Mouse (Mus musculus): ENCODE data around the gene Xpnpep1.

The Xpnpep1 gene

DNA sequence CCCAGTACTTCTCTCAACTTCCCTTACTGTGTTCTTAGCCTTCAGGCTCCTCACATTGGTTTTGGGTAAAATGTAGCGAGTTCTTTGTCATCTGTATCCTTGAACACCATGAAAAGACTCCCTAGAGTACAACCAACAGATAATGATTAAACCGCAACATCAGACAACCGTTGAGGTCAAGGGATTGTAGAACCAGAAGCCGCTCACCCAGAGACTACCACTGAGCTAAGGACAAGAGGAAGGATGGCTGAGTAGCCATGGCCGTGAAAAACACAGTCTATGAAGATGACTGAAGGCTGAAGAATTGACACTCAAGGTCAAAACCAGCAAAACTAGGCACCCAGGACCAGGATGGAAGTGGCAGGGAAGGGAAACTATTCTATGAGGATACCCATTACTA lies 10.3 kb downstream of the Xpnpep1 start:
- DNase-seq = no peak

DNA sequence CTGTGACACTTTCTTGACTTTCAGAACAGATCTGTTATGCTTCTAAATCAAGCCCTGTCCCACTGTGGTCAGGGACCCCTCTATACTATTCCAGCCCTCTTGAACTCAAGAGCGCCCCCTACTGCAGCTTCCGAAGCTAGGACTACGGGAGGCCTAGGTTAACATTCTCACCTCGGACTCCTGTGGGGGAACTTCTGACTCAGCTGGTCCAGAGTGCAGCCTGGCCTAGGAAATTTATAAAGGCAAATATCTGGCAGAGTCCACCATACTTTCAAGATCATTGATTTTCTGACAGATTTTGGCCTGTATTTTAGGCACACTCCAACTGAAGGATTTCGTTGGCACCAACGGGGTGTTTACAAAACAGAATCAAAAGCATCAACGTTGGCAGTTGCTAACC lies 11.0 kb downstream of the Xpnpep1 start:
- DNase-seq = no peak

DNA sequence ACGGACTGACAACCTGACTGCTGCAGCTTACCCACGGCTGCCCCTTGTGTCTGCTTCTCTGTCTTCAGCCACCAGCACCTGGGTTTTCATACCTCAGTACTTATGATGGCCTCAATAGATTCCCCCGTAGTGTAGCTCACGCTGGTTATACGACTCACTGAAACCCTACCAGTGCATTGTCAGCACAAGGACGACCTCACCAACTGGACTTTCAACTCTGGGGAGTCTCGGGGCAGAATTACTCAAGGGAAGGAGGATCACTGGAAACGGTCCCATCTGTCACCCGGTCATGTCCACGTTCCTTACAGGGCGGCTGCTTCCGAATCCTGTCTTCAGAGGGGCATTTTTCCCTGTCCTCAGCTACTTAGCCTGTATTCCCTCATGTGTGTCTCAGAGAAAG lies 11.8 kb downstream of the Xpnpep1 start:
- no peak for DNase-seq

DNA sequence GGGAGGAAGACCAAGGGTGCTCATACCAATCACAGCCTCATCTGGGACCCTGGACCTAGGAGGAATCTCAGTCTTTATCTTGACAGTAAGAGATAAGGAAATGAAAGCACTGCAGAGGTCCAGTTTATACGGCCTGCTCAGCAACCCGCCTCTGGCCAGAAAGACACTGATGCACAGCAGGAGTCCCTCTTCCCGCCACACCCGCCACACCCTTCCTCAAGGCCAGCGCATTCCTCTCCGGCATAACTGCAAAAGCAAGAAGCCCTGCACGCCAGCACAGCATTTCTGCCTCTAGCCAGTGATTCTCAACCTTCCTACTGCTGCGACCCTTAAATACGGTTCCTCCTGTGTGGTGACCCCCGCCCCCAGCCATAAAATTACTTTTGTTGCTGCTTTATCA lies 16.8 kb downstream of the Xpnpep1 start:
- DNase-seq = no peak

DNA sequence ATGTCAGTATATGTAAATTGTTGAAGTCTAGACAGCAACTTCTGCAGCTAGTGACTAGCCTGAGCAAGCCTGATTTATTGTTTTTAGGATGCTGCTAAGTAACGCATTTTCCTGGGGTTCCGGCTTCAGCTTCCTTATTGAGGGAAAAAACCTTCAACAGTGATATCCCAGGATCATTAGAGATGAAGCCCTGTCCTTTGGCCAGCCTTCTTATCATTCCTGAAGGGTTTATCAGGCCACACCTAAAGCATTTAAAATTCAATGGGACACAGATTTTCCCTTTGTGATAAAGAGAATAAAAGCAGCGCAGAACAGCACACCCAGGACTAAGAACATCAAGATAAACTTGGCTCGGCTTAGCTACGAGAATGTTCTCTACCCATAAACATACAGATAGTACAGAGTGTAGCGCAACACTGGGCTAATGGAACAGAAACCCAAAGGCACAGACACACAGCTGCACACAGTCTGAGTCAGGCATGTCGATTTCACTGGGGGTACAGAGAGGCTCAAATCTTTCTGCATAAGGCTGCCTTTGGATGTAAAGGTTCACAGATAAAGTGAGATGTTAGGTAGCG lies 17.9 kb downstream of the Xpnpep1 start:
- no peak for DNase-seq

DNA sequence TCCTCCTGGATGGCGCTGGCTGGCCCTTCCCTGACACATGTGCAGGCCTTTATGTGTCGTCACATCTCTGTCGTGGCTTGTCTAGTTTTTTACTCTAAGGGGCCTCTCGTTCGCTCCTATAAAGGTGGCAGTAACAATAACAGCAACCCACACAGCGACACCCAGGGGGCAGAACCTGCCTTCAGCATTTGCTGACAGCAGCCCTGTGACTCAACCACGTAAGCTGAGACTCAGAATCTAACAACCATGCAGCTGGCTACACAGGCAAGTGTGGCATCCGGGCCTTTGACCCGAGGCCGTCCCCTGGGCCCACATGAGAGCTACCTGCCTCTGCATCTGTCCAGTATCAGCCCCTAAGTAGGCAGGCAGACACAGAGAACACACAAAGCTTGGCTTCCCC lies 18.5 kb downstream of the Xpnpep1 start:
- no peak for DNase-seq

DNA sequence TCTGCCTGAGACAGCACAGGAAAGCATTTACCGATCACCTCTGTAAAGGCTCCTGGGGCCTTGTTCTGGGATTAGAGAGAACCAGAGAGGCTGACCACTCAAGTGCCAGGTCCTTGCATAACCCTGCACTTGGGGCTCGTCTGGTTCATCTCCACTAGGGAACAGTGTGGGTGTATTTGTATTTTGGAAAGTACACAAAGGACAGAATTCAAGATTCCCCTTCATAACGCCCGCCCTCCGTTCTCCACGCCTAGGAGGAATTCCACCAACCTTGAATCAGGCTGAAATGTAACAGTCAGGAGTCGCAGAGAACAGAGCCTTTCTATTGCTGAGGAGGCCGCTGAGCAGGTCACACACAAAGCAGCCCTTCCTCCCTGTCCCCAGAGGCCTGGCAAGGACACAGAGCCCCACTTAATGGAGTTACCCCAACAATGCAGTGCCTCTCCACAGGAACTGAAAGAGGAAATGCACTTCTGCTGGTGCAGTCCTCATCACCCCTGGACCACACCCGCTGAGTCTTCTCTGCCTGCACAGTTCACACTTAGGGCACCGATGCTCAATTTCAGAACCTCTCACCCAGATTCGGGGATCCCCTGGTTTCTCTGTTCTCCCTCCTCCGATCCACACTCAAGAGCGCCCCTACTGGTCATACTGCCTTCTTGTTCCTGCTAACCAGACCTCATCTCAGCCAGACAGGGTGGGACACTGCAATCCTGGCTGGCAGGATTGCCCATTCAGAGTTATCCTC lies 20.1 kb downstream of the Xpnpep1 start:
- peak; percentile 65 for DNase-seq

DNA sequence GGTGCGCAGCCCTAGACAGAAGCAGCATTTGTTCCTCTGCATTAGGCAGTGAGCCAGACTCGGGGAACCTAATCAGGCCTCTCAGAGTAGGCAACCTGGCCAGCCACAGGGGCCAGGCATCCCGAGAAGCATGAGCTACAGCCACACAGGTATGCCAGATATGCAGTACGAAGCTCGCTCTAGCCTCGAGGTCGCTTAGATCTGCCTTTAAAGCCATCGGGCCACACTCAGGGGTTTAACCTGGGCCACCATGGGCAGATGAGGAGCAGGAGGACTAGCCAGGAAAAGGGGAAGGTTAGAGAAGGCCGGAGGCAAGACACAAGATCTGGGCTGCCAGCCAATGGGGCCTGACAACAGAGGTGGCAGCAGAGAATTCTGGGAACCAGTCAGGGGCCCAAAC lies 22.1 kb downstream of the Xpnpep1 start:
- no peak for DNase-seq

DNA sequence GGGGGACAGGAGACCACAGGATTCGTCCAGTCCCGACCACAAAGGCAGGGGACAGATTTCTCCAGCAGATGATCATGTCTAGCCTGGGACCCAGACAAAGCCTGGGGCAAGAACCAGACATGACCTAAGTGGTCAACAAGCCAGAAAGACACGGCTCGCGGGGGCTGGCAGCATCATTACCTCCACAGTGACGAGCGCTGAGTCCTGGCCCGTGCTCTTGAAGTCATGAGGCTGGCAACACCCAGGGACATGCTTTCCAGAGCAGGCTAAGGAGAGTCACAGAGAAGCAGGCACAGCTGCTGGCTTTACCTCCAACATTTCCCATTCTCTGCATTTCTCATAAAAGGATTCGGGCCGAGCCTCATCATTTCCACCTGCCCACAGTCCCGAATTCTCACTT lies 22.8 kb downstream of the Xpnpep1 start:
- DNase-seq = no peak

DNA sequence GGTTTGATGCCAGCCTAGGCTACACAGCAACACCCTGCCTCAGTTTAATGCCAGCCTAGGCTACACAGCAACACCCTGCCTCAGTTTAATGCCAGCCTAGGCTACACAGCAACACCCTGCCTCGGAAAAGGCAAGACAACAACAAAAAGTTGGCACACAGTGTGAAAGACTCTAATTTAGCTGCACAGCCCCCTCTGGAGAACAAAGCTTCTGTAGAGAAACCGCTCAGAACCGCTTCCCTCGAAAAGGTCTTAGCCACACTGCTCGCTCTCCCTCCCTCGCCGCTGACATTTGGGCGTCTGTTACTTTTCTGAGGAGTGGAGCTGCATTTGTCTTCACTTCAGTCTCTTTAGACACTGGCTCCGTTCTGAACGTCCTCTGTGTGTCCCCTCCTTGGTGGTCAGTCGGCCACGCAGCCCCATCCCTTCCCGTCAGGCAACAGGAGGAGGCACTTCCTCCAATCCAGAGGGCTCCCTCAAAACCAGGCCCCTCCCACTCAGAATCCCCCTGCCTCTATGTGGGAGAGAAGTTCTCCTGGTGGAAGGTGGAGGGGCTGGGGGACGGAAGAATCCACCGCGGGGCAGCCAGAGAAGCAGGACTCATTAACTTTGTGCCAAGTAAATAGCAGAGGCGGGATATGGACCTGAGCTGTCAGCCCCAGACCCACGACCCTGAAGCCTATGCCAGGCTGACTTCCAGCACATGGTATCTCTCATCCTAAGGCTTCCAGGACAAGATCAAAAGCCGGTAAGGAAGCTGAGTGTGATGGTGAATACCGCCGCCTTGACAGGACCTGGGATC lies 24.9 kb downstream of the Xpnpep1 start:
- no peak for DNase-seq

DNA sequence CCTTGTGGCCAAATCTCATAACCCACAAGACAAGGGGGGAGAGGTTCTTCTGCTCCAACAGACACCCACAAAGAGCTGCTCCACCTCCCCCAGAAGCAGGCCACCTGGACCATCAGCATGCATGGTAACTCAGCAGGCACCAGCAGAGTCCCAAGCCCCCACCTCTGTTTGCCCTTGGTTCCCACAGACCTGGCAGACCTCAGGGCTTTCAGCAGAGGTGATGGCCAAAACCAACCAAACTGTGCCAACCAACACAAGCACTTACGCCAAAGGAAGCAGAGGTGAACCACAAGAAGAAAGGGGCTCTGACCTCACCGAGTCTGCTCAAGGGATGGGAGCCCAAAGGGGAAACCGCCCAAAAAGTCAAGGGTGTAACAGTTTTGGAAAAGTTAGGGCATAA lies 26.3 kb downstream of the Xpnpep1 start:
- no peak for DNase-seq

DNA sequence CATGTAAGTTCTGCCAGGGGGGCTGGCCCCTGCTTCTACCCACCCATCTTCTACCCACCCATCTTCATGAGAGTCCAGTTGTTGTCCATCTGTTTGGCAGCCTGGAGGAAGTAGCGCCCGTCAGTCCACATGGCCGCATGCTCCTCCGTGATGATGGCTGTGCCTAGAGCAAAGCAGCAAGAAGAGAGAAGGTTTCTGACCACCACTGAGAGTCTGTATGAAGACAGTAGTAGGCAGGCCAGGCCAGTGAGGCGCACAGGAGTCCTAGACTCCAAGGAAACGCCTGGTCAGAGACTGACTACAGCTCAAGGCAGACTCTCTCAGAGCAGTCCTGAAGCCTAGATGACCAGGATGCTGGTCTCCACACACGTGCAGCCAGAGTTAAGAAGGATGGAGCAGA lies 26.7 kb downstream of the Xpnpep1 start:
- no peak for DNase-seq

DNA sequence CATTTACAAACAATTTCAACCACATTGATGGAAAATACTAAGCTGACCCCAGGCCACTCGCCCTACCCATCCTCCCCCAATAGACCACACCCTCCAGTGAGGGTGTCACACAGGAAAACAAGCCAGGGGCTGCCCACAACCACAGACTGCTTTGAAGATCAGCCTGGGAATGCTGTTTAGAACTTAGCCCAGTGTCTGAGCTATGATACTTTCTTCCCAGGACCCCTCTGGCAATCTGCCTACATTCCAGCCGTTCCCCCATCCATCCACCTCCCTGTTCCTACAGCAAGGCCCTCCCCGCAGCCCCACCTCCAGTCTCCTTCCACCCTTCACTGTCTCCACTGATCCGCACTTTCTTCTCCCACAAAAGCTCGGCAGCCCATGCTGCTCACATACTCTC lies 29.1 kb downstream of the Xpnpep1 start:
- DNase-seq = no peak

DNA sequence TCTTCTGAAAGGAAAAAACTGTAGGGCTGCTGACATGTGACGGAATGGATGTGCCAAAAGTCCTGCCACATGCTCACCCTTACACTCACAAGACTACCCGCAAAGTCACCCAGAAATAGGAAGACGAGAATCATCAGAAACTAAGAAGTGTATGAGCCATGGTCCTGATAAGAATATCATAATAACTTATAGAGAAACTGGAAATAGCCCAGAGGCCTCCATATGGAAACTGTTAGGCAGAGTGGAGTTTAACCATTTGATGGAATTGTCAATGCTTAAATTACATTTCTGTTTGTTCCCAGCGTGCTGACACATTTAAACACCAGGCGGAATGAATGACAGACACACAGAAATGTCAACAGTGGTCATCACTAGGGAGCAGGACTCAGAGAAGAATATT lies 31.1 kb downstream of the Xpnpep1 start:
- DNase-seq = no peak

DNA sequence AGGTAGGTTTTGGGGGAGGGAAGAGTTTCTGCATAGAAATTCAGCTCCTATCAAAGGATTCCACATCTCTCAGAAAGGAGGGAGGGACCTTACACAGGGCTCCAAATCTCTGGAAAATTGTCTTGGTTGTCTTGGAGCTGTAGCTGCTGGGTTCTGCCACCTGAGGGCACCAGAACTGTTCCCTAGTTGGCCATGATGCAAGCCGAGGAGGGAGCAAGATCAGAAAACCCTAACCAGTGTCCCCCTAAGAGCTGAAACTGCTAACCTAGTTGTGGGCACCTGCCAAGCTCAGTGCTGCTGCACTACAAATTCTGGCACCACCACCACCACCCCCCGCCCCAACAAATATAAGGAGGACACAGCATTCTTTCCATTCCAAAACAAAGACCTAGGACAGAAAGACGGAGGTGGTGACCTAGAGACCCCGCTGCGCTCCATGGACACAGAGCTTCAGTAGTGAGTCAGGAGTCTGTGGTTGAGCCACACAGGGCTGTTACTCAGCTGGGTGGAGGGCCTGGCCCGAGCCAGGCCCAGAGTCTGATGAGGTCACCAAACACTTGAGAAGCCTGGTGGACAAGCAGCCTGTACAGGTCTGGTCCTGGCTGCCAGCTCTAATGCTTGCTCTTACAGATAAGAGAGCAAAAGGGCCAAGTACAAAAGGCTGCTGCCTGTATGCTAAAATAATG lies 31.9 kb downstream of the Xpnpep1 start:
- DNase-seq = no peak

DNA sequence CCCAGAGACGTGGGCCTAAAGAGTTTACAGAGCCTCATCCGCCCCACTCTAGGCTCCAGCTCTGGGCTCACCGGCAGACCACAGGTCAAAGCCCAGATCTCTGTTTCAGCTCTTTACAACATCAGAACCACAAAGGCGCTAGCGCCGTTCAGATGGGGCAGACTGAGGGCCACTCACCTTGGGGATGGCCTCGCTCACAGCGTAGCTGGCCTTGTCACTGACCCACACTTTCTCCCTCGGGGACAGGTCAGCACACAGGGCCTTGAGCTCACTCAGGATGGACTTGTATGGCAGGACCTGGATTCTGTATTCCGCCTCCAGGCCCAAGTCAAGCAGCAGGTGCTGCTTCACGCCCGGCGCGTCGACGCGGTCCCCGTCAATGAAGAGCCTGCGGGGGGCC lies 34.0 kb downstream of the Xpnpep1 start:
- no peak for DNase-seq

DNA sequence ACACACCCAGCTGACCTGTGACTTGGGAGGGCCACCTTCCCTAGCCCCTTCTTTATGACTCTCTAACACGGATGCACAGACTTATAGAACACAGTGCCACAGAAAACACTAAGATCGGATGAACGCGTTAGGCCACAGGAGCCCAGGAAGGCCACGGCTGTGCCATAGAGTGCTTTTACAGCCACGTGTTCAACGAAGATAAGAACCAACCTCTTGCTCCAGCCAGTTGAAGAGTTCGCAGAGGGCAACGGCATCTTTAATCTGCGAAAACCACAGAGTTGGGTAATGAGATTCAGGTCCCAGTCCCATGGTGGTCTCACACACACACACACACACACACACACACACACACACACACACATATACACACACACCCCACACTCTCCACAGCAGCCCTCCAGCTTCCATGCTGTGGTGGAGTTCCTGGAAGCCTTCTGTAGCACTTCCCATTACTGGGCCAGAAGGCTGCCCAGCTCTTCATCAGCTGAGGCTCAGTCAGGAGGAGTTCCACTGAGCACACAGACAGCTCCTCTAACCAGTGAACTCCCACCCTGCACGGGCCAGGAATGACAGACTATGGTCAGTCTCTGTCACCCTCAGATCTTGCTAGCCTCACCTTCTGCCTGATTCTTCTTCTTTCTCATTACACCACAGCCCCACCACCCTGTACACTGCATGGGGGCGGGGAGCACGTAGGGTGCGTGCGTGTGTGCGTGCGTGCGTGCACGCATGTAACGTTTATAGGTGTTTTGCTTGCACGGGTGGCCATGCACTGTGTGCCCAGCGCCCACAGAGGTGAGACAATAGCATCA lies 36.3 kb downstream of the Xpnpep1 start:
- no peak for DNase-seq

DNA sequence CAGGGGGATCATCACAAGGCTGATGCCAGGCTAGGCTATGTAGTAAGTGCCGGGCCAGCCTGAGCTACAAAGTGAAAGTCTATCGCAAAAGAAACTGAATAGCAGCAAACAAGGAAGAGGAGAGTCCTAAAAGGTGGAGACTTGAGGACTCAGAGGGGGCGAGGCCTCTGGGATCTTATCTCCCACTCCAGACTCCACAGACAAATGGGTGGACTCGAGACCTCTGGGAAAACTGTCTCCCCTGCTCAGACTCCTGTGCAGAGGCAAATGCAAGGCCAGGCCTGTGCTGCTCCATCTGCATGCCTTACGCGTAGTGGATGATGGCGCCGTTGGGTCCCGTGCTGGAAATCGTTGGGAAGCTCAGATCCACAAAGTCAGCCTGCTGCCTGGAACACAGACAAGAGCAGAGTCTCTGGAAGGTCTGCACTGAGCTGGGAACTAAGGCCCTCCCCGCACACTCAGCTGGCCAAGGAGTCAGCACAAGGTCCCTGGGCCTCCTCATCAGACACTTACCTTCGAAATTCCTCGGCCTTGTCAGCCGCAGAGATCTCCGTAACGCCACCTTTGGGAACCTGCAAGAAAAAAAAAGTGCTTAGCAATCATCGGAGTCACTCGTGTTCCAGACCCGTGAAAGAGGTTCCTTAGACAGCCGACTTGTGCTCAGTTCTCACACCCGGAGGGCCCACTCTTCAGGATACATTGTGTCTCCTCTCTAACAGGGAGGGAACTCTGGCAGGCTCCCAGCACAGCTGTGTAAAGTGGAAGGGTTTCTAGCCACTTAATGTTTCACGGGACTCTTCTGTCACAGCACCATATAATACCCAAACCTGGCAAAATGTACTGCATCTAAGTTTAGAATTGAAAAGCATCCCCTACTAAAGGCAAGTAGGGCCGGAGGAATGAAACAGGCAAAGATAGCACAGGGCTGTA lies 37.6 kb downstream of the Xpnpep1 start:
- no peak for DNase-seq

DNA sequence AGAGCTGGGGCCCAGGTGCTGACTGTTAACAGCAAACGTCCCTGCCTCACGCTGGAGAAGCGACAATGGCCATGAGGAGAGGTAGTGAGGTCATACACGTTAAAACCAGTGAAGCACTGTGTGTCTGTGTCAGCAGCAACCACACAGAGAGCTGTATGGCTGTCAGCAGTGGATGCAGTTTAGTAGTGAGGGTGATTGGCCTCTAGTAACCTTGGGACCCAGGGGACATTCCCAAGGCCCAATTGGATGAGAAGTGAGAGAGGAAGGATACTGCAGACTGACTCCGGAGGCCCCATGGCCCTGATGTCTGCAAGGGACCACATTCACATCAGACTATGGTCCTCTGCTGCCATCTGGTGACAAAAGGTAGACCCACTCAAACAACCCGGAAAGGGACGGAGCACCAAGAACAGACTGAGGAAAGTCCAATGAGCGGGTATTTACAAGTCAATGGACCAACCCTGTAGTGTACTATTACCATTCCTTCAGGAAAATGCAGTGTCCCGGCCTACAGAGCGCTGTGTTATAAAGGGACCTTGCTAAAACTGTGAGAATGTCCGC lies 47.1 kb downstream of the Xpnpep1 start:
- DNase-seq = peak; percentile 21

DNA sequence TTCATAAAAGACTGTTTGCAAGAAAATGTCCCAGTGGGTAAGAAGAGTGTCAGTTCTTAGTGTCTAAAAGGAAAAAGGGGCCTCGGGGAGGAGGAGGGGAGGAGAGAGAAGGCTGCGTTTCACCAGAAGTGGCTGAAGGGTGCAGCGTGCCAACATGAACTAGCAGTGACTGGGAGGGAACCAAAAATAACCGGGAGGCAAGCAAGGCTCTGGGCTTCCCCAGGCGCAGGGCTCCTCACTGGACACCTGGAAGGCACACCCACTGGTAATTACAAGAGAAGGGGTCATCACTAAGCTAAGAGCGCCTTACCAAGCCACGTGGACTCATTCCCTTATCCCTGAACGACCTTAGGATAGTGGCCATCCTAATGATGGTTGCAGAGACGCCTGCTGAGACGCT lies 48.1 kb downstream of the Xpnpep1 start:
- DNase-seq = no peak

DNA sequence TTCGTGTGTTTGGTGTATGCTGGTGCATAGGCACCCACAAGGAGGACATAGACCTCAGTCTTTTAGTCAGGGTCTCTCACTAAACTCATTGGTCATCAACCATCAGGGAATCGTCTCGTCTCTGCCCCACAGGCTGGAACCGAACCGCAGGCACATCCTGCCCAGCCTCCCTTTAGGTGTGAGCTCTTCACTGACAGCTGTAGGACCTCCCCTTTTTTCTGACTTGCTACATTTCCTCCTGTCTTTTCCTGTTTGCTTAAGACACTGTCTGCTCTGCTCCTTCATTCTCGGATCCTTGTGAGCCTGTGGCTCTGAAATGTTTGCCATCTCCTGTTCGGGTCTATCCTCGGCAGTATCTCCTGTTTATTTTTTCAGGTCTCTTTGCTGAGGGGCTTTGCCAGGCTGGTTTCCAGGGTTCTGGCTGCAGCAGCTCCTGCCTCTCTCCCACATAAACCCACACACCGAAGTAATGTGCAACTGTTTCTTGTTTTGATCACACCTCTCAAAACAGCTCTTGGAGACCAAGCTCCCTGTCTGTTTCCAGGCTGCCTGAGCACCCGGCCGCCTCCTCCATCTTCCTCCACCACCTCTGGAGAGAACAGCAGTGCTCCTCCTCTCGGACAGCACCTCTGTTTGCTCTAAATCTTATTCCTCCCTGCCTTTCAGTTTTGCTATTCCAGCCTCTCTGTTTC lies 60.8 kb downstream of the Xpnpep1 start:
- no peak for DNase-seq

All from thymus, postnatal 14 days (tissue).